Comparison of ENCODE assay signal across 17 mouse cellular contexts in genomic region chr10:57313799-57314198, GRCm38 (mm10).
DNase-seq lines count a peak whose midpoint lies in the region; ATAC-seq and TF ChIP-seq lines count a peak whose summit lies in the region.
"Had no signal": no experiment of that assay in that cellular context is flagged by ENCODE, and none has a peak within 500 bp of the region (broad histone marks: within the 10 kb centered on the region; RNA-seq: fewer than 3 reads in every experiment).

No protein-coding gene starts in this region.

- no peaks in the 10 kb centered on the region for H3K4me1 ChIP-seq in hindbrain, embryonic 14.5 days (replicated peaks; ENCODE audit: control insufficient read depth, insufficient read depth, low read length)
- H3K4me1 ChIP-seq in hindbrain, embryonic 12.5 days = no peaks in the 10 kb centered on the region
- no peaks in the 10 kb centered on the region; the same call in 1 of the 2 replicates for H3K4me1 ChIP-seq in cerebellum, adult 2 months (ENCODE audit: control insufficient read depth, insufficient read depth, low read length)
- no peaks in the 10 kb centered on the region for H3K4me1 ChIP-seq in forebrain, postnatal 0 days (ENCODE audit: insufficient read depth)
- H3K4me1 ChIP-seq in kidney, embryonic 16.5 days (ENCODE audit: insufficient read depth, low read length) = no peaks in the 10 kb centered on the region
- H3K4me1 ChIP-seq: heart, embryonic 10.5 days; limb, embryonic 12.5 days; liver, embryonic 12.5 days; megakaryocyte, embryonic 14.5 days; midbrain, embryonic 15.5 days had no signal

- WGBS in hindbrain, embryonic 14.5 days = 66% methylated on average over 3 of the region's 3 CpGs
- WGBS in hindbrain, embryonic 12.5 days = 87% methylated on average over 3 of the region's 3 CpGs
- 38% methylated on average over 3 of the region's 3 CpGs for WGBS in cerebellum, adult 2 months
- WGBS in forebrain, postnatal 0 days = 69% methylated on average over 3 of the region's 3 CpGs
- WGBS in kidney, embryonic 16.5 days = 74% methylated on average over 3 of the region's 3 CpGs

- no peak overlapping the region; the same call in 1 of the 2 replicates for H3K27ac ChIP-seq in hindbrain, embryonic 14.5 days
- H3K27ac ChIP-seq in hindbrain, embryonic 12.5 days = no peak overlapping the region
- H3K27ac ChIP-seq in cerebellum, adult 2 months (ENCODE audit: insufficient read depth, low read length) = no peak overlapping the region
- H3K27ac ChIP-seq in forebrain, postnatal 0 days (ENCODE audit: low read depth, low read length) = no peak overlapping the region
- H3K27ac ChIP-seq in kidney, embryonic 16.5 days (ENCODE audit: low read length) = no peak overlapping the region
- H3K27ac ChIP-seq: gastrocnemius, adult 2 months; heart, embryonic 10.5 days; limb, embryonic 12.5 days; liver, embryonic 12.5 days; midbrain, embryonic 15.5 days had no signal

- no peak for TF ChIP-seq POLR2A in brain, embryonic 14.5 days (IDR thresholded peaks at IDR 0.05; ENCODE audit: borderline replicate concordance, extremely low read depth, insufficient read depth, insufficient read length, poor library complexity, severe bottlenecking)
- no peak for TF ChIP-seq POLR2A in cerebellum, adult 2 months (IDR thresholded peaks at IDR 0.05; ENCODE audit: borderline replicate concordance, insufficient read depth, low read length)

- no peaks in the 10 kb centered on the region for H3K36me3 ChIP-seq in hindbrain, embryonic 14.5 days (replicated peaks; ENCODE audit: control insufficient read depth, insufficient read depth)
- H3K36me3 ChIP-seq in hindbrain, embryonic 12.5 days = no peaks in the 10 kb centered on the region
- no peaks in the 10 kb centered on the region for H3K36me3 ChIP-seq in forebrain, postnatal 0 days (ENCODE audit: insufficient read depth)
- H3K36me3 ChIP-seq in kidney, embryonic 16.5 days (ENCODE audit: insufficient read depth, low read length) = no peaks in the 10 kb centered on the region
- H3K36me3 ChIP-seq: heart, embryonic 10.5 days; limb, embryonic 12.5 days; liver, embryonic 12.5 days; midbrain, embryonic 15.5 days had no signal

- no peak for TF ChIP-seq CTCF in brain, embryonic 14.5 days (IDR thresholded peaks at IDR 0.05; ENCODE audit: borderline replicate concordance, extremely low read depth, insufficient read depth, insufficient read length)
- no peak for TF ChIP-seq CTCF in cerebellum, adult 2 months (IDR thresholded peaks at IDR 0.05; ENCODE audit: borderline replicate concordance, insufficient read depth, low read depth, low read length)
- TF ChIP-seq CTCF in forebrain, postnatal 0 days (IDR thresholded peaks at IDR 0.05; ENCODE audit: low read depth) = no peak

- no peaks in the 10 kb centered on the region for H3K27me3 ChIP-seq in hindbrain, embryonic 14.5 days (ENCODE audit: control insufficient read depth, insufficient read depth, low read length)
- H3K27me3 ChIP-seq in hindbrain, embryonic 12.5 days = no peaks in the 10 kb centered on the region
- no peaks in the 10 kb centered on the region for H3K27me3 ChIP-seq in cerebellum, adult 2 months (ENCODE audit: control insufficient read depth, insufficient read depth, low read length)
- H3K27me3 ChIP-seq in forebrain, postnatal 0 days (ENCODE audit: insufficient read depth, low read length) = no peaks in the 10 kb centered on the region
- no peaks in the 10 kb centered on the region for H3K27me3 ChIP-seq in kidney, embryonic 16.5 days (ENCODE audit: insufficient read depth, low read length)
- H3K27me3 ChIP-seq: limb, embryonic 12.5 days; liver, embryonic 12.5 days; megakaryocyte, embryonic 14.5 days; midbrain, embryonic 15.5 days had no signal

- DNase-seq in hindbrain, embryonic 14.5 days (ENCODE audit: low spot score) = peak; percentile 52
- DNase-seq in brain, embryonic 14.5 days (ENCODE audit: low read depth) = peak; percentile 68
- peak; percentile 7 to 40 for DNase-seq in cerebellum, adult 2 months
- peak; percentile 34 for DNase-seq in forebrain, postnatal 0 days
- DNase-seq in kidney, postnatal 14 days = no peak
- DNase-seq: gastrocnemius, adult 2 months; kidney, adult 18-20 months; kidney, postnatal 36 days; lung, adult 2 months had no signal

- ATAC-seq in hindbrain, embryonic 14.5 days (ENCODE audit: low FRiP score) = peak; percentile 70; the same call in 1 of the 2 replicates
- no peak for ATAC-seq in hindbrain, embryonic 12.5 days (ENCODE audit: low FRiP score)
- peak; percentile 65 for ATAC-seq in forebrain, postnatal 0 days
- ATAC-seq in kidney, embryonic 16.5 days (ENCODE audit: low FRiP score, low TSS enrichment) = no peak
- ATAC-seq: liver, embryonic 12.5 days; midbrain, embryonic 15.5 days; Patski had no signal

- no peak overlapping the region for H3K4me2 ChIP-seq in hindbrain, embryonic 14.5 days (replicated peaks)
- no peak overlapping the region for H3K4me2 ChIP-seq in hindbrain, embryonic 12.5 days (replicated peaks)
- no peak overlapping the region for H3K4me2 ChIP-seq in forebrain, postnatal 0 days (ENCODE audit: low read depth)
- H3K4me2 ChIP-seq in kidney, embryonic 16.5 days (replicated peaks; ENCODE audit: low read depth, low read length) = no peak overlapping the region
- H3K4me2 ChIP-seq: limb, embryonic 12.5 days; liver, embryonic 12.5 days; midbrain, embryonic 15.5 days had no signal

- no peak overlapping the region for H3K4me3 ChIP-seq in hindbrain, embryonic 14.5 days (replicated peaks; ENCODE audit: low read length)
- H3K4me3 ChIP-seq in hindbrain, embryonic 12.5 days = no peak overlapping the region
- H3K4me3 ChIP-seq in cerebellum, adult 2 months (replicated peaks; ENCODE audit: insufficient read depth, low read depth, low read length) = no peak overlapping the region
- no peak overlapping the region for H3K4me3 ChIP-seq in forebrain, postnatal 0 days (ENCODE audit: low read depth, low read length)
- H3K4me3 ChIP-seq in kidney, embryonic 16.5 days (ENCODE audit: low read length) = no peak overlapping the region
- H3K4me3 ChIP-seq: gastrocnemius, adult 2 months; heart, embryonic 10.5 days; limb, embryonic 12.5 days; liver, embryonic 12.5 days; megakaryocyte, embryonic 14.5 days; midbrain, embryonic 15.5 days had no signal

- H3K9ac ChIP-seq in hindbrain, embryonic 14.5 days = no peak overlapping the region
- H3K9ac ChIP-seq in hindbrain, embryonic 12.5 days = no peak overlapping the region
- H3K9ac ChIP-seq in forebrain, postnatal 0 days = no peak overlapping the region
- H3K9ac ChIP-seq in kidney, embryonic 16.5 days (replicated peaks; ENCODE audit: low read length) = no peak overlapping the region
- H3K9ac ChIP-seq: limb, embryonic 12.5 days; liver, embryonic 12.5 days; midbrain, embryonic 15.5 days had no signal

- no peaks in the 10 kb centered on the region for H3K9me3 ChIP-seq in hindbrain, embryonic 14.5 days (ENCODE audit: control insufficient read depth, low read length)
- H3K9me3 ChIP-seq in hindbrain, embryonic 12.5 days (replicated peaks) = no peaks in the 10 kb centered on the region
- H3K9me3 ChIP-seq in forebrain, postnatal 0 days (ENCODE audit: low read length) = no peaks in the 10 kb centered on the region
- H3K9me3 ChIP-seq in kidney, embryonic 16.5 days (ENCODE audit: low read length) = no peaks in the 10 kb centered on the region
- H3K9me3 ChIP-seq: heart, embryonic 10.5 days; limb, embryonic 12.5 days; liver, embryonic 12.5 days; megakaryocyte, embryonic 14.5 days; midbrain, embryonic 15.5 days had no signal

Comparison
In these comparisons a context has a peak if more than half of its experiments do, and no peak if none do; other contexts are left out.
1. ATAC-seq: peak in hindbrain, embryonic 14.5 days (single experiment) and forebrain, postnatal 0 days (single experiment); none in hindbrain, embryonic 12.5 days (single experiment) and kidney, embryonic 16.5 days (single experiment).